Mouse (Mus musculus) stomach, embryonic 16.5 days (tissue): ENCODE measurements around the gene Senp3. TPM values are rescaled to one million over a fixed set of nuclear protein-coding genes. Genes with fewer than 3 reads are reported as not detected.
A peak's percentile ranks its signal among the peaks of the same experiment; 100 is the strongest.

Experiments used
- ATAC-seq: fragments of 200-750 bp; cut with Nextera tagmentation; 2 replicates; pipeline ENCODE4 v1.8.0; 2017; ENCODE audit warnings: moderate number of reproducible peaks, moderate TSS enrichment; ENCODE audit not compliant: insufficient read depth, low FRiP score
- H3K27ac ChIP-seq: fragments of 300-500 bp; sonication (generic); 2 replicates; pipeline ENCODE4 v1.5.1; 2014; ENCODE audit warnings: low read length
- H3K27me3 ChIP-seq: fragments of 300-500 bp; sonication (generic); 2 replicates; pipeline ENCODE4 v1.6.1; 2014; ENCODE audit warnings: low read length, control low read depth, mixed read lengths; ENCODE audit not compliant: control insufficient read depth, insufficient read depth
- H3K36me3 ChIP-seq: fragments of 300-500 bp; sonication (generic); 2 replicates; pipeline ENCODE4 v1.6.1; 2014; ENCODE audit warnings: low read length; ENCODE audit not compliant: control insufficient read depth, insufficient read depth
- H3K4me1 ChIP-seq: fragments of 300-500 bp; sonication (generic); 2 replicates; pipeline ENCODE4 v1.6.1; 2014; ENCODE audit warnings: low read length, control low read depth, mixed read lengths; ENCODE audit not compliant: control insufficient read depth, insufficient read depth
- H3K4me2 ChIP-seq: fragments of 300-500 bp; sonication (generic); 2 replicates; pipeline ENCODE4 v1.6.1; 2014; ENCODE audit warnings: low read depth, low read length, mixed read lengths
- H3K4me3 ChIP-seq: fragments of 300-500 bp; sonication (generic); replicated peaks from 2 replicates; pipeline ENCODE4 v1.5.1; 2014; ENCODE audit warnings: mild to moderate bottlenecking, low read length
- H3K9ac ChIP-seq: fragments of 300-500 bp; sonication (generic); 2 replicates; pipeline ENCODE4 v1.6.1; 2014; ENCODE audit warnings: low read length
- H3K9me3 ChIP-seq: fragments of 300-500 bp; sonication (generic); replicated peaks from 2 replicates; pipeline ENCODE4 v1.6.1; 2016; ENCODE audit warnings: low read length, control low read depth; ENCODE audit not compliant: control insufficient read depth
- WGBS: fragments of 180-500 bp; shearing (Covaris S2); extraction: QIAGEN DNeasy Blood & Tissue Kit; methylation state at CpG from one replicate; pipeline ENCODE4 v1.1.7; 2014; 5-methylcytosine and 5-hydroxymethylcytosine counted together
- polyA plus RNA-seq: library from polyadenylated mRNA; unstranded; fragments of >200 nt; fragmentation: Nextera tagmentation; extraction: Ambion mirVana; gene quantifications from 2 replicates; pipeline ENCODE4 v1.2.1, GENCODE M21; 2015

Senp3 gene
- polyA plus RNA-seq, 1 experiment from 2014 or later, result 66.3 TPM

DNA sequence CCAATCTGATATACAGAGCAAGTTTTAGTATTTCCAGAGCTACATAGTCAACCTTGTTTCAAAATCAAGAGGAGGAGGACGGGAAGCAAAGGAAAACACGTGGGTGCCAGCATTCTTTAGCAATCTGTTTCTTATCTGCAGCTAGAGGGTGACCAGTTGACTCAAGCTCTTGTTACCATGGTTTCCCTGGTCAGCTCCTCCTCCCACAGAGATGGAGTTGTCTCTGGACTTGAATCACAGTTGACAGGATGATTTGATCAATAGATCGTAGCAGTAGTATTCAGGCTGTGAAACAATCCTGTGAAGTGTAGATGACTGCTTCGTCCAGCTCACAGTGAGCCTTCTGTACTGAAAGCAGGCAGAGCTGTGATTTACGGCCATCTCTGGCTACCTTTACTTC lies 34.0 kb upstream of the Senp3 start:
- no peak; the same call in 1 of the 2 replicates for ATAC-seq
- no peak overlapping the region for H3K27ac ChIP-seq
- no peaks in the 10 kb centered on the region for H3K36me3 ChIP-seq

DNA sequence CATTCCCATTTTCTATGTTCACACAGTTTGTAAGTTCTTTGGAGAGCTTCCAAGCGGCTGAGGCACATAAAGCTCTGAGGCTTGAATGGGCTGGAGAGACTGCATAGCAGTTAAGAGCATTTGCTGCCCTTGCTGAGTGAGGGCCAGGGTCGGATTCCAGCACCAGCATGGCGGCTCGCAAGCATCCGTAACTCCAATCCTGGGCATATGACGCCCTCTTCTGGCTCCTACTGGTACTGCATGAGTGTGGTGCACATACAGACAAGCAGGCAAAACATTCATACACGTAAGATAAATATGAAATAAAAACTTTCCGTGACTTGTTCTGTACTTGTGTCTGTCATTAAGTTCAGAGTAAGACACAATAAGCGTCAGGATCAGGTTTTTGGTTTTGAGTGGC lies 33.6 kb upstream of the Senp3 start:
- H3K4me3 ChIP-seq, result no peak overlapping the region
- no peaks in the 10 kb centered on the region for H3K36me3 ChIP-seq
- no peak overlapping the region for H3K4me2 ChIP-seq
- no peaks in the 10 kb centered on the region for H3K9me3 ChIP-seq
- 0 out of 2 replicates have a peak, but pooled peaks cover 3% of the 10 kb centered on the region for H3K4me1 ChIP-seq
- no peaks in the 10 kb centered on the region for H3K27me3 ChIP-seq
- no peak overlapping the region for H3K9ac ChIP-seq
- no peak for ATAC-seq
- H3K27ac ChIP-seq, result no peak overlapping the region
- WGBS, result 56% methylated on average over 9 of the region's 9 CpGs

More for the DNA sequence above, 34.0 kb upstream of the Senp3 start:
- Histone ChIP-seq H3K9me3 (no peaks in the 10 kb centered on the region), H3K27me3 (no peaks in the 10 kb centered on the region), H3K4me1 (0 out of 2 replicates have a peak, but pooled peaks cover 3% of the 10 kb centered on the region), H3K4me2 (no peak overlapping the region), H3K4me3 (no peak overlapping the region), H3K9ac (no peak overlapping the region)
- 12% methylated on average over 5 of the region's 5 CpGs for WGBS

DNA sequence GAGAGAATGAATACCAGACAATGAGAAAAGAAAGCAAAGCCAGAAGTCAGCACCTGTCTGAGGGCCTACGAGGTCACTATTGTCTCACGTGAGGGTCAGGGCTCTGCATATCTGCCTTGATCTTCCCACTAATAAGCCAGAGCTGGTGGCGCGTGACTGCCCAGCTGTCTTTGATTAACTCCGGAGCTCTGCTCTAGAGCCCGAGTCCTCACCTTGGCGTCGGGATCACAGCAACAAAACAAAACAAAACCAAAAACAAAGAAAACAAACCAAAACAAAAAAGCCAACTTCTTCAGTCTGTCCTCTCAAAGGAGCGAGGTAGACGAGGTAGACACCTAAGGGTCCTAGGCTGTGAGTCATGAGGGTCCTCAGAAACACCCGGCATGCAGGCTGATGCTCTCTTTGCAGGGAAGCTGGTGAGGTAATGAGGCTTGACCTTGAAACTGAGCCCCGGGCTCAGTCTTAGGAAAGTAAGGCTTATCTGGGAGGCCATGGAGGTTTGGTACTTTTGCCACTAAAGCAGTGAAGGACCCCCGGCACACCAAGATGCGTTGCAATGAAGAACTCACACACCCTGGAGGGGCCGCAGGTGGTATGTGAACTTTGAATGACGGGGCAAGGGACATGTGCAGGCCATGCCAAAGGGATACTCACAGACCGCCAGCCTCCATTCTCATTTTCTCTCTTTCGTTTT lies 32.9 kb upstream of the Senp3 start:
- Histone ChIP-seq H3K4me1 (0 out of 2 replicates have a peak, but pooled peaks cover 3% of the 10 kb centered on the region), H3K4me3 (no peak overlapping the region), H3K9me3 (no peaks in the 10 kb centered on the region), H3K4me2 (no peak overlapping the region), H3K36me3 (no peaks in the 10 kb centered on the region), H3K27ac (no peak overlapping the region), H3K9ac (no peak overlapping the region), H3K27me3 (no peaks in the 10 kb centered on the region)
- ATAC-seq, result no peak
- 75% methylated on average over 18 of the region's 18 CpGs for WGBS

DNA sequence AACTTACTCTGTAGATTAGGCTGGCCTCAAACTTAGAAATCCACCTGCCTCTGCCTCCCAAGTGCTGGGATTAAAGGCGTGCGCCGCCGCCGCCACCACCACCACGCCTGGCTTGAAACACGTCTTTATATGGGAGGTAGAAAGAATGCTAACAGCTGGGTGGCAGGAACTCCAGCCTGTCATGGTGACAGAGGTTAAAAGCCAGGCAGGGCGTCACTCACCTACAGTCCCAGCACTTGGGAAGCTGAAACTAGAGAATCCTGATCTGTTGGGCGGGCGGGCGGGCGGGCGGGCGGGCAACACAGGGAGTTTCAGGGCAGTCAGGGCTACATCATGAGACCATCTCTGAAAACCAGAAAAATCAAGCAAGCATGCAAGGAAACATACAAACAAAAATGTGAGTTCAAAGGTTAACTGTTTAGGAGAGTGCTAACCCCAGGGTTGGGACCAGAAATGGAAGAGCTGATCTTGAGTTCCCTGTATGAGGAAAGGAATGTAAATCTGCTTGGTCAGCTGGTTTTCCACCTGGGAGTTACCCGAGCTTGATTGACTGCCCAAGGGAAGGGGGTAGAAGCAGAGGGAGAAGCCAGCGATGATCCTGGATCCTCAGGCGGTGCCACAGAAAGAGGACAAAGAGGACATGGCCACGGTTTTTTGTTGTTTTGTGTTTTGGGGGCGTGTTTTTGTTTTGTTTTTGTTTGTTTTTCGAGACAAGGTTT lies 31.2 kb upstream of the Senp3 start:
- no peak overlapping the region for H3K9ac ChIP-seq
- H3K4me1 ChIP-seq, result no peaks in the 10 kb centered on the region
- no peaks in the 10 kb centered on the region for H3K27me3 ChIP-seq
- no peak overlapping the region for H3K27ac ChIP-seq
- no peak overlapping the region for H3K4me2 ChIP-seq
- H3K4me3 ChIP-seq, result no peak overlapping the region
- H3K36me3 ChIP-seq, result no peaks in the 10 kb centered on the region
- no peaks in the 10 kb centered on the region for H3K9me3 ChIP-seq
- 81% methylated on average over 20 of the region's 20 CpGs for WGBS
- no peak for ATAC-seq

DNA sequence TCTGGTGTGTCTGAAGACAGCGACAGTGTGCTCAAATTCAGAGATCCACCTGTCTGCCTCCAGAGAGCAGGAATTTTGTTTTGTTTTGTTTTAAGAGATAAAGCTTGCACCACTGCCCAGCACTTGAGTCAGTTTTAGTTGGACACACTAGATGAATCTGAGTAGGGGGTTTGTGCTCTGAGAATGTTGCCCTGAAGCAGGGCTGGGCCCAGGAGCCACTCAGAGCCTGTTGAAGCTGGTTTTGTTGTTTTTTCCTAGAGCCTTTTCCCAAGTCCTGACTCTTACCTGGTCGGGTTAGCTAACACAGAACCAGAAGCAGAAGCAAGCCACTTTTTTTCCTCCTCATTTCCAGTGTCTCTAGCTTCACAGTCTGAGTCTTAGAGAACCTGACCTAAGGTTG lies 29.2 kb upstream of the Senp3 start:
- no peak overlapping the region for H3K4me2 ChIP-seq
- WGBS, result 73% methylated on average over 2 of the region's 2 CpGs
- no peak overlapping the region for H3K9ac ChIP-seq
- ATAC-seq, result no peak
- no peak overlapping the region for H3K4me3 ChIP-seq
- no peak overlapping the region for H3K27ac ChIP-seq
- no peaks in the 10 kb centered on the region for H3K36me3 ChIP-seq
- no peaks in the 10 kb centered on the region for H3K4me1 ChIP-seq
- H3K27me3 ChIP-seq, result no peaks in the 10 kb centered on the region
- H3K9me3 ChIP-seq, result no peaks in the 10 kb centered on the region

DNA sequence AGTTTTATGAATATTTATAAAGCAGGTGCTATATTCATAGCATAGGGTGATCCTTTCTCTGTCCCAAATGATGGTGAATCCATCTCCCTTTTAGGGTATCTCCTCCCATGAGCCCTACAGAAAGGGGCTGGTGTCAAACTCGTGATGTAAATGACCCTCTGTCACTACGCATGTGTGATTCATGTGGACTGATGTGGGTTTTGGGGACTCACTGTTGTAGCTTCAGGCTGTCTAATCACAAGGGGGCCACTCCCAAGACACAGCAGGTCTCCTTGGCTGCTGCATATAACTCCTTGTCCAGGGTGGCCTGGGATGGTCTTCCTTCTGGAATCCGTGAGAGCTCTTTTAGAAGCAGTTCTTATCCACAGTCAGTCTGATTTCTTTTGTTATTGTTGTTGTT lies 28.6 kb upstream of the Senp3 start:
- Histone ChIP-seq H3K9ac (no peak overlapping the region), H3K27ac (no peak overlapping the region), H3K9me3 (no peaks in the 10 kb centered on the region), H3K4me2 (no peak overlapping the region), H3K4me3 (no peak overlapping the region), H3K36me3 (no peaks in the 10 kb centered on the region), H3K27me3 (no peaks in the 10 kb centered on the region), H3K4me1 (no peaks in the 10 kb centered on the region)
- 73% methylated on average over 3 of the region's 3 CpGs for WGBS
- ATAC-seq, result no peak

DNA sequence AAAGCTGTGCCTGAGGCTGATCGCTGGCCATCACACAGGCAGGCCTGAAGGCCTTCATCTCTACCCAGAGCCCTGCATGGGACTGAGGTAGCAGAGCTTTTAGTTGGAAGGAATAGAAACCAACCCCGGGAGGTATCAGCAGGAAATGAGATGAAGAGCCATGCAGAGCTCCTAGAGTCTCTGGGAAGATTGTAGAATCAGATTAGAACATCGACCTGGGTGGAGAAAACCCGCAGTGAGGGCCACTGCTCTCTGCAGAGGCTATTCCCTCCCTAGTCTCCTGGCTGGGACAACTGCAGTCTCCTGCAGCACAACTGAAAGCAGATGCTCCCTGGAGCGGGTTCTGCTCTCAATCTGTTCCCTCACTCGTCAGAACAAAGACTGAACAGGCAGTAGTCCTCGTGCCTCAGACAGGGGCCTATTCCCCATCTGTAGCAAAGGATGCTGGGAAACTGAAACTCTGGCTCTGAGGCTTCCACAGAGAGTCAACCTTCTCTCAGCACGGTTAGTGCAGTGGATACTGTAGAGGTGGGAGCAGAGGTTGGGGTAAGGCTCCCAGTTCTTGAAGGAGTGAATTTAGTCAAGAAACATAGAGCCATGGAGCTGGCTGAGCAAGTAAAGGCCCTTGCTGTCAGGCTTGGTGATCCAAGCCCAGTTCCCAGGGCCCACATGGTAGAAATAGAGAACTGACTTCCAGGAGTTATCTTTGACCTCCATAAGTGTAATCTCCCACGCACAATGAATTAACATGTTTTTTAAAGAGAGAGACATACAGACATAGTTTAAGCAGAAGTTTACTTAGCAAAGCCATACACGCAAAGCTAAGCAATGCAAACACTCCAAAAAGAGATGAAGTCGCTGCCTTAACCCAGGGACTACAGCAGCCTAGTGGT lies 27.9 kb upstream of the Senp3 start:
- H3K9me3 ChIP-seq, result no peaks in the 10 kb centered on the region
- no peaks in the 10 kb centered on the region for H3K4me1 ChIP-seq
- ATAC-seq, result no peak
- no peak overlapping the region for H3K27ac ChIP-seq
- H3K9ac ChIP-seq, result peak overlapping the region; percentile 11; the same call in 1 of the 2 replicates
- 50% methylated on average over 11 of the region's 11 CpGs for WGBS
- no peak overlapping the region for H3K4me3 ChIP-seq
- H3K36me3 ChIP-seq, result no peaks in the 10 kb centered on the region
- no peaks in the 10 kb centered on the region for H3K27me3 ChIP-seq
- H3K4me2 ChIP-seq, result no peak overlapping the region

DNA sequence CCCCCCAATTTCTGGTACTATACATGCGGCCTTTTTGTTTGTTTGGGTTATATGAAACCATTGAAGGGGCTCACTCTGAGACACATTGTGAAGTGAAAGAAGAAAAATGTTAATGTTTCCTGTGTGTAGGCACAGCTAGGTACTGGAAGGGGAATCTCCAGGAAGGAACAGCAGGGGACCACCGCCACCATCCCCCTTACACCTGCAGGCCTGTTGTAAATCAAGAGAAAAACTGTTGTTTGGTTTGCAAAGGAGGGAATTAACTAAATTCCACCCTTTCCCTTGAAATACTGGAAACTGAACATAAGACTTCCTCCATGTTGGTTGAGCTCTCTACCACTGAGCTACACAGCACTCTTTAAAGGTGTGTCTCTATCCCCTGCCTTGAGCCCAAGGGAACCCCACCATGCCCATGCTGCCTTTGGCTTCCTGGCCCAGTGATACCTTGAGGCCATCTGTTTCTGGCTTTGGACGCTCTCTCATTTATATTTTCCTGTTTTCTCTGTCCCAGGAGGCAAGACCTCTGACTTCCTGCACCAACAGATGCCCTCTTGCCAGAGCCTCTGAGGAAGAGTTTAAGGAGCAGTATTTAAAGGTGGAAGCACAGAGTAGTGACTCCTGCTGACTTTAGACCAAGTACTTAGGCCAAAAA lies 26.9 kb upstream of the Senp3 start:
- no peak overlapping the region for H3K27ac ChIP-seq
- no peak overlapping the region for H3K9ac ChIP-seq
- no peaks in the 10 kb centered on the region for H3K27me3 ChIP-seq
- no peaks in the 10 kb centered on the region for H3K9me3 ChIP-seq
- H3K4me1 ChIP-seq, result 0 out of 2 replicates have a peak, but pooled peaks cover 3% of the 10 kb centered on the region
- no peak for ATAC-seq
- H3K4me3 ChIP-seq, result no peak overlapping the region
- 84% methylated on average over 3 of the region's 3 CpGs for WGBS
- H3K36me3 ChIP-seq, result no peaks in the 10 kb centered on the region
- H3K4me2 ChIP-seq, result no peak overlapping the region
